Mouse (Mus musculus): ENCODE data around the gene Fras1.

GRCm38 (mm10) chr5:96783506-96784288 is 409.9 kb downstream of the Fras1 start:
- TF ChIP-seq CTCF (IDR thresholded peaks at IDR 0.05; ENCODE audit: low read depth, low read length) (no peak), POLR2A (IDR thresholded peaks at IDR 0.05; ENCODE audit: borderline replicate concordance, low read depth, low read length) (no peak)
